Mouse (Mus musculus): ENCODE results near the gene Exoc6b. TPM values are rescaled to one million over a fixed set of nuclear protein-coding genes. Genes with fewer than 3 reads are reported as not detected.
"Not testable (repeated sequence)": the region's sequence is repeated elsewhere in the genome, so short reads cannot be mapped to it uniquely, and the experiment has no call there.

Gene Exoc6b
- polyA plus RNA-seq (2012; fragmentation: generic; extraction: Trizol), result 7.7 TPM
- long read RNA-seq, experiment 1, partial matches to known transcripts, result 0 of 3 reads
- long read RNA-seq, experiment 1, other reads (novel, unspliced or antisense), result 3 of 3 reads
- long read RNA-seq, experiment 2, full-length matches to known transcripts, result 10 of 32 reads
- long read RNA-seq, experiment 2, partial matches to known transcripts, result 1 of 32 reads
- long read RNA-seq, experiment 2, other reads (novel, unspliced or antisense), result 21 of 32 reads

DNA sequence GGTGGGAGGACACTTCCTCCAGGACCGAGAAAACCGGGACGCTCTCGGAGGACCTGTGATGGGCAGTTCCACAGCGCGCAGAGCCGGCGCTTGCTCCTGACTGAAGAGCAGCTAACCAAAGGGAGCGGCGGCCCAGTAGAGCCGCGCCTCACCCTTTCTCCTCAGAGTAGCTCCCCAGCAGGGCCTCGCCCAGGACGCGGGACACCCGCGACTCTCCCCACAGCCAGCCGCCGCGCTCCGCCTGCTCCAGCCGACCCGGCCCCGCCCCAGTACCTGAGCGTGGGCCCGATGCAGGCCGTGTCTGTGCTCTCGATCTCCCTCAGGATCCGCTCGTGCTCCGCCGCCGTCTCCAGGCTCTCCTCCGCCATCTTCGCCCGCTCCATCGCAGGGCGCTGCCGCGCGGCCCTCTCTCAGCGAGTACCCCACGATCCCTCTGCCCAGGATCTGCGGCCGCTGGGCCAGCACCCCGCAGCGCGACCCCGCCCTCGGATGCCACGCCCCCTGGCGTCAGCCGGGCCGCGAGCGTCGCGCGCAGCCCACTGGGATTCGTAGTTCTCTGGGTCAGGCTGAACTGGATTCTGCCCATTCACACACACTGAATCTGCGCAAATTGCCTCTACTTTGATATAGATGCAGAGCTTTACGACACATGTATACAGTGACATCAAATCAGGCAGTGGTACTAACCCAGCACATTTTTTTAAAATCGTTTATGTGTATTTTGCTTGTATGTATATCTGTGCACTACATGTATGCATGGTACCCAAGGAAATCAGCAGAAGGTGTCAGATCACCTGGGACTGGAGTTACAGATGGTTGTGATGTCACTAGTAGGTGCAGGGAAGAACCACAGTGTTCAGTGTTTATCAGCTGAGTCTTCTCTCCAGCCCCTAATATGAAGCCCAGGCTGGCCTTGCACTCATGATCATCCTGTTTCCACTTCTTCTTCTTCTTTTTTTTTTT is at the start of gene Exoc6b:
TSS of gene Exoc6b (minus strand) at position 491 of the 963 bp plus-strand sequence.
- no peak for TF ChIP-seq CEBPB (IDR thresholded peaks at IDR 0.05; ENCODE audit: low read depth)
- no peak for TF ChIP-seq CTCF (IDR thresholded peaks at IDR 0.05; ENCODE audit: control insufficient read depth, insufficient read depth, insufficient read length)
- no peak for TF ChIP-seq FOSL1 (IDR thresholded peaks at IDR 0.05; ENCODE audit: insufficient read depth, low read length, poor library complexity, severe bottlenecking)
- no peak for TF ChIP-seq MYOD1 (IDR thresholded peaks at IDR 0.05; ENCODE audit: control insufficient read depth, insufficient read length, low read depth)
- no peak for TF ChIP-seq USF1 (IDR thresholded peaks at IDR 0.05; ENCODE audit: low read depth)
- TF ChIP-seq MAX (IDR thresholded peaks at IDR 0.05), result no peak
- no peak for TF ChIP-seq MYOG (IDR thresholded peaks at IDR 0.05; ENCODE audit: control insufficient read depth, extremely low read depth, insufficient read length)

DNA sequence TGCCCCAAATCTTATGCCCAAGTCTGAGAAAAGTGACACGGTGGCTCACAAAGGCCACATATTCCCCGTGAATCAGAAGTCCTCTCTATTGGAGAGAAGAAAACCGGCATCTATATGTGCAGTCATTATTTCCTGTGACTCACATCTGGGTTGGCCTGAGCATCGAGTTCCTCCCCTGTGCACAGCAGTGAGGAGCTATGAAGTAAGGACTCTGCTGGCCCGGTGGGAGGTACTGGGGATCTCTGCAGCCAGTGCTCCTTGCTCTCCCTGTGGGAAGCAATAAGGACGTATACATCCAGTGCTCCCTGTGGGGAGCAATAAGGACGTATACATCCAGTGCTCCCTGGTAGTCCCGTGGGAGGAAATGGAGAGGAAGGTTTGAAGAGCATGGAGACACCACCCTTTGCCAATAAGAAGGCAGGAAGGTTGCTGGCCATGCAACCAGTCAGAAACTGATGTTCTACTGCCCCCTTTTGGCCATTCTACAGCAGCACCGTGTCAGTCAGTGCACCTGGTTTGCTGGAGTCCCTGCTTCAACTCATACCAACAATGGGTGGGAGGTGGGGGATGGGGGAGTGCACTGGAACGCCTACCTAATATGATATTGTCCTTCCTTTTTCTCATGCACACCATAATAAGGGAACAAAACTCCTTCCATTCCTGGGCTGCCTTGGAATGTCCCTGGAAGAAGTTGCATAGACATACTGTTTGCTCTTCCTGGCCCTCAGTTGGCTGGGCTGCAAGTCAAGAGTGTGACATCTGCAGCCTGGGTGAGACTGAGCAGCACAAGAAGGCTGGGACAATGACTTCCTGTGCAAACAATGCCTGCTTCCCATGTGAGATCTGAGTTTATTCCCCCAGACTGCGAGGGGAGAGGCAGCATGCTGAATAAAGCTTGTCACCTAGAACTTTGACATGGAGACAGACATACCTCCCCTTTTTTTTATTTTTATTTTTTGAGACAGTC is 48.5 kb upstream of the Exoc6b start:
- H3K36me3 ChIP-seq (ENCODE audit: control insufficient read depth, insufficient read depth); H3K79me3 ChIP-seq (ENCODE audit: low read depth); H3K27me3 ChIP-seq (ENCODE audit: control insufficient read depth, insufficient read depth, insufficient read length); H3ac ChIP-seq (ENCODE audit: control insufficient read depth, insufficient read length, low read depth); H3K4me3 ChIP-seq (ENCODE audit: insufficient read depth, poor library complexity, severe bottlenecking); H3K79me2 ChIP-seq (ENCODE audit: control insufficient read depth, insufficient read depth): not testable (repeated sequence)
- TF ChIP-seq CTCF (IDR thresholded peaks at IDR 0.05; ENCODE audit: control insufficient read depth, insufficient read depth, insufficient read length), result peak; percentile 55

More for the DNA sequence above, at the start of gene Exoc6b:
- H3K79me2 ChIP-seq (ENCODE audit: control insufficient read depth, insufficient read depth), result peaks cover 48% of the 10 kb centered on the region
- peaks cover 29% of the 10 kb centered on the region for H3K79me3 ChIP-seq (ENCODE audit: low read depth)
- H3ac ChIP-seq (ENCODE audit: control insufficient read depth, insufficient read length, low read depth), result peak within 1 kb of the TSS; percentile 99
- H3K4me3 ChIP-seq (ENCODE audit: insufficient read depth, poor library complexity, severe bottlenecking), result peak within 1 kb of the TSS; percentile 63
- no peaks in the 10 kb centered on the region for H3K27me3 ChIP-seq (ENCODE audit: control insufficient read depth, insufficient read depth, insufficient read length)
- H3K36me3 ChIP-seq (ENCODE audit: control insufficient read depth, insufficient read depth), result no peaks in the 10 kb centered on the region

DNA sequence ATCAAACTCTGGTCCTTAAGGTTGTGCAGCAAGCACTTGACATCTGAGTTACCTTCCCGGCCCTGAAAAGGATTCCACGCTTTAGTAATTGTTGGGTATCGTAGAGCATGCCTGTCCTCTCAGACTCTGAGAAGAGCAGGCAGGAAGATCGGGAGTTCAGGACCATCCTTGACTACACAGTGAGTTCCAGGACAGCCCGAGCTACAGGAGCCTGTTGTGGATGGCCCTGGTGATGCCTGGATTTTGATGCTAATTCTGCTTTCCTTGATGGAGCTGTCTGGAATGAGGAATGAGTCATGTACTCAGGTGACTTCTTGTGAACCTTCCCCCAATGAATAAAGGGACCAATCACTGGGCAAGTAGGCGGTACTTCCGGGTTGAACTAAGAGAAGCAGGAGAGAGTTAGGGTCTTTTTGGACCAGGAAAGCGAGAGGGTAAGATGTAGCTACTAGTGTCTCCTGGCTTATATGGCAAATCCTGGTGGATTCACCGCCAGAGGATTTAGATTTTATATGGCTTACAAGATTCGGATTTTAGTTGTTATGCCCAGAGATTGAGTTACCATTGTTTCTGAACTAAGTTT is 35.8 kb upstream of the Exoc6b start:
- Histone ChIP-seq H3K79me3 (ENCODE audit: low read depth) (no peaks in the 10 kb centered on the region), H3ac (ENCODE audit: control insufficient read depth, insufficient read length, low read depth) (no peak overlapping the region), H3K79me2 (ENCODE audit: control insufficient read depth, insufficient read depth) (no peaks in the 10 kb centered on the region), H3K36me3 (ENCODE audit: control insufficient read depth, insufficient read depth) (no peaks in the 10 kb centered on the region), H3K4me3 (ENCODE audit: insufficient read depth, poor library complexity, severe bottlenecking) (no peak overlapping the region), H3K27me3 (ENCODE audit: control insufficient read depth, insufficient read depth, insufficient read length) (peaks cover 27% of the 10 kb centered on the region)
- no peak for TF ChIP-seq USF1 (IDR thresholded peaks at IDR 0.05; ENCODE audit: low read depth)
- no peak for TF ChIP-seq CTCF (IDR thresholded peaks at IDR 0.05; ENCODE audit: control insufficient read depth, insufficient read depth, insufficient read length)
- no peak for TF ChIP-seq MYOG (IDR thresholded peaks at IDR 0.05; ENCODE audit: control insufficient read depth, extremely low read depth, insufficient read length)
- no peak for TF ChIP-seq FOSL1 (IDR thresholded peaks at IDR 0.05; ENCODE audit: insufficient read depth, low read length, poor library complexity, severe bottlenecking)
- TF ChIP-seq CEBPB (IDR thresholded peaks at IDR 0.05; ENCODE audit: low read depth), result no peak
- no peak for TF ChIP-seq MYOD1 (IDR thresholded peaks at IDR 0.05; ENCODE audit: control insufficient read depth, insufficient read length, low read depth)
- TF ChIP-seq MAX (IDR thresholded peaks at IDR 0.05), result no peak

DNA sequence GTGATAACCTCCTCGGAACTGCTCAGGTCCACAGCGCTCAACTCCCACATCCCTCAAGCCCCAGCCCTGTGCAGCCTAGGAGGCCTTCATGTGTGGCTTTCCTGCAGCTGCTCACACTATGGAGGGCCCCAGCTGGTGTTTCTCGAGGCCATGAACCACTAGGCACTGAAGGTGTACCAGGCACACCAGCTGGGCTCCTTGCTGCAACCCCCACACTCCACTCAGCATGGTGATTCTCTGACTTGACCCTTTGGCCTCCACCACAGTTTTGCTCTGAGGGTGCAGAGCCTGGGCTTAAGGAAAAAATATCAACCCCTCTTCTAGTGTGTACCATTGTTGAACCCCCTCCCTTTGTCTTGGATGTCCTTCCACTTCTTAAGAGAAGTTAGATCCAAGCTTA is 34.0 kb upstream of the Exoc6b start:
- no peak for TF ChIP-seq FOSL1 (IDR thresholded peaks at IDR 0.05; ENCODE audit: insufficient read depth, low read length, poor library complexity, severe bottlenecking)
- no peak for TF ChIP-seq CEBPB (IDR thresholded peaks at IDR 0.05; ENCODE audit: low read depth)
- no peak for TF ChIP-seq CTCF (IDR thresholded peaks at IDR 0.05; ENCODE audit: control insufficient read depth, insufficient read depth, insufficient read length)
- TF ChIP-seq MAX (IDR thresholded peaks at IDR 0.05), result no peak
- TF ChIP-seq MYOD1 (IDR thresholded peaks at IDR 0.05; ENCODE audit: control insufficient read depth, insufficient read length, low read depth), result no peak
- TF ChIP-seq MYOG (IDR thresholded peaks at IDR 0.05; ENCODE audit: control insufficient read depth, extremely low read depth, insufficient read length), result no peak
- no peak for TF ChIP-seq USF1 (IDR thresholded peaks at IDR 0.05; ENCODE audit: low read depth)
- H3K4me3 ChIP-seq (ENCODE audit: insufficient read depth, poor library complexity, severe bottlenecking), result no peak overlapping the region
- no peaks in the 10 kb centered on the region for H3K36me3 ChIP-seq (ENCODE audit: control insufficient read depth, insufficient read depth)
- H3ac ChIP-seq (ENCODE audit: control insufficient read depth, insufficient read length, low read depth), result no peak overlapping the region
- H3K79me2 ChIP-seq (ENCODE audit: control insufficient read depth, insufficient read depth), result no peaks in the 10 kb centered on the region
- peaks cover 27% of the 10 kb centered on the region for H3K27me3 ChIP-seq (ENCODE audit: control insufficient read depth, insufficient read depth, insufficient read length)
- H3K79me3 ChIP-seq (ENCODE audit: low read depth), result no peaks in the 10 kb centered on the region

DNA sequence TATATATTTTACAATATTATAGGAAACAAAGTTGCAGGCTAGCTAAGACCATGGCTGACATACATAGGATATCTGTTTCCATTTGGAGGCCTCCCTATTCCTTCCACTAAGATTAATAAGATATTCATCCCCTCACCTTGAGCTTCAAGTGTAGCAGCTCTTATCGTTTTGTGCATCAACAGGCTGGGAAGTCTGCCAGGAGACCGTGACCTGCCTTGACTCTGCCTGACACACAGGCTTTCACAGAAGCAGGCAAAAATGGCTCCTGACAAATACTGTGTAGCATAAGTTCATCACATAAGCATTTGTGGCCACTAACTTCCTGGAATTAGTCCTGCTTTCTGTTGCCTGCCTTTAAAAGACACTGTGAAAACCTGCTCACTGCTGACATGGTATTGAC is 27.1 kb upstream of the Exoc6b start:
- no peak overlapping the region for H3K4me3 ChIP-seq (ENCODE audit: insufficient read depth, poor library complexity, severe bottlenecking)
- no peaks in the 10 kb centered on the region for H3K79me3 ChIP-seq (ENCODE audit: low read depth)
- no peaks in the 10 kb centered on the region for H3K79me2 ChIP-seq (ENCODE audit: control insufficient read depth, insufficient read depth)
- no peak overlapping the region for H3ac ChIP-seq (ENCODE audit: control insufficient read depth, insufficient read length, low read depth)
- TF ChIP-seq CTCF (IDR thresholded peaks at IDR 0.05; ENCODE audit: control insufficient read depth, insufficient read depth, insufficient read length) (no peak), MYOG (IDR thresholded peaks at IDR 0.05; ENCODE audit: control insufficient read depth, extremely low read depth, insufficient read length) (no peak), FOSL1 (IDR thresholded peaks at IDR 0.05; ENCODE audit: insufficient read depth, low read length, poor library complexity, severe bottlenecking) (no peak)
- H3K36me3 ChIP-seq (ENCODE audit: control insufficient read depth, insufficient read depth), result no peaks in the 10 kb centered on the region
- H3K27me3 ChIP-seq (ENCODE audit: control insufficient read depth, insufficient read depth, insufficient read length), result peaks cover 12% of the 10 kb centered on the region
